Mouse (Mus musculus): ENCODE data around the gene Teddm1a.

DNA sequence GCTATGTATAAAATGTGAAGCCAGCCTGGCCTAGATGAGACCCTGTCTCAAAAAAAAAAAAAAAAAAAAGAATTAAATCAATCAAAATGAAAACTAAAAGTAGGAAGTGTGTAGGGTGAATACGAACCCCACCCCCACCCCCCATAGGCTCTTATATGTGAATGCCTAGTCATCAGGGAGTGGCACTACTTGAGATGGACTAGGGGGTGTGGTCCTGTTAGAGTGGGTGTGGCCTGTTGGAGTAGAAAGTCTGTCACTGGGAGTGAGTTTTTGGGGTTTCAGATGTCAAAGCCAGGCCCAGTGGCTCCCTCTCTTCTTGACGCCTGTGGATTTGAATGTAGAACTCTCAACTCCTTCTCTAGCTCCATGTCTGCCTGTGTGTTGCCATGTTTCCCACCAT, 45.5 kb downstream of the Teddm1a start:
- TF ChIP-seq CTCF (IDR thresholded peaks at IDR 0.05; ENCODE audit: low read depth, low read length) (no peak), GATA1 (IDR thresholded peaks at IDR 0.05; ENCODE audit: borderline replicate concordance, low read length) (no peak), TAL1 (conservative IDR thresholded peaks at IDR 0.05; ENCODE audit: low read depth, low read length) (no peak), GATA2 (IDR thresholded peaks at IDR 0.05; ENCODE audit: borderline replicate concordance, low read depth, low read length) (no peak)

All from G1E (cell line).